Mouse (Mus musculus): ENCODE data around the gene Irs2.

GRCm38 (mm10) chr8:10986638-10987037 lies 21.6 kb downstream of the Irs2 start:
- no peak for TF ChIP-seq CTCF (IDR thresholded peaks at IDR 0.05; ENCODE audit: low read depth, low read length)
- no peak for TF ChIP-seq POLR2A (IDR thresholded peaks at IDR 0.05; ENCODE audit: extremely low read depth, insufficient read depth, low read length)
